Mouse (Mus musculus) CD4-positive, CD25-positive, alpha-beta regulatory T cell, adult 4 months (primary cell): ENCODE results near the gene Tbx18. TPM values are rescaled to one million over a fixed set of nuclear protein-coding genes. Genes with fewer than 3 reads are reported as not detected.

Experiments
- ATAC-seq: one replicate; pipeline ENCODE4 v1.8.0; 2017
- polyA plus RNA-seq, 2 experiments: library from polyadenylated mRNA; unstranded; fragments of 100-300 nt; shearing (Covaris generic); gene quantifications; one replicate each; pipeline ENCODE4 v1.2.1; 2017

Gene Tbx18
- polyA plus RNA-seq, 2 experiments from 2014 or later = not detected

DNA sequence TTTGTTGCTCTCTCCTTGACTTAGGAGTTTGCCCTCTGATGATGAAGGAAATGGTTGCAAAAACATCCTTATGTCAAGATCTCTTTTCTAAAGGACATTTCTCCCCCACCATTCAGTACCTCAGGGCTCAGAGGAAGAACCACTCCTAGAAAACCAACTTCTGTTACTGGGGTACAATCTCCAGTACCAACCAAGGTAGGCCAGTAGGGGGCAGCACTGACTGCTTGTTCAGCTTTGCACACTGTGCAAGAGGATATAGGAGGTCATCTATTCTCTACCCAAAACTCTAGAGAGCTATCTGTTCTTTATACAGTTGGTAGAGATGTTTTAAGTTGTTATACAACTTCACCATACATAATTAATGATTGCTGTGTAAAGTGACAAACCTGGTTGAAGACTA lies 22.9 kb downstream of the Tbx18 start:
- ATAC-seq = no peak

GRCm38 (mm10) chr9:87702267-87702666 lies 28.8 kb downstream of the Tbx18 start:
- no peak for ATAC-seq

DNA sequence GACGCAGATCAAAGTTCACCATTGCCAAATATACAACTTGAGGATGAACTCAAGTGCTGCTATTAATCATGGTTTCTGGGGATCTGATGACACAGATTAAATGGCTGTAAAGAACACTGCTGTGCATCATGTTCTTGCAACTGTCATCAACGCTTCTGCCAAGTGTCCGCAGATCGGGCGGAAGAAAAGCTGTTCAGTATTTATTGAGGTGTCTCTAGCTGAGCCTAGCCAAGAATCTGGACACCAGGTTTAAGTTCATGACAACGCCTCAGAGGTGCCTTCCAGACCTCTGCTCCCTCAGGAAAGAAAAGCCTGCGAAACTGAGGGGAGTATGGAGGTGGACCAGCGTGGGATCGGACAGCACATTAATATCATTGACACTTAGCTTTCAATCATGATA lies 44.1 kb downstream of the Tbx18 start:
- no peak for ATAC-seq

DNA sequence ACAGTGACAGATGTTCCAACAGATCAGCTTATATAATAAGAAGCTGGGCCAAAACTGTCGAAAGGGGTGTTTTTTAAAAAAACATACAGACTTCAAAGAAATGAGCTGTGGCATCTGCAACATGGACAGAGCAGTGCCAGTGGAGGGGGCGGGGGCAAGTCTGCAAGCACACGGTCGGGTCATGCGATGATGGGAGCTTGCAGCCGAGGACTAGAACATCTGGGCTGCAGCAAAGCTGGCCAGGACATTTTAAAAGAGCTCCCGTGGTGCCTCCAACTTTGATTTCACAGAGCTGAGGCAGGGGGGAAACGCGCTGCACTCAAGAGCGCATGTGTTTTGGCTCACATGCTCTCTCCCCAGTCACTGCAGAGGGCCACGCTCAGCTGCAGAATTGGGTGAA lies 48.8 kb downstream of the Tbx18 start:
- no peak for ATAC-seq
